Mouse (Mus musculus) cerebellum, adult 8-10 months (tissue): ENCODE measurements around the gene Tmcc2.

Experiments used
- DNase-seq: peaks from one replicate; pipeline ENCODE4 v3.0.0; 2022

Tmcc2 gene

GRCm38 (mm10) chr1:132311174-132311859, 79.8 kb downstream of the Tmcc2 start:
- DNase-seq, result no peak

GRCm38 (mm10) chr1:132310754-132311153, 80.3 kb downstream of the Tmcc2 start:
- no peak for DNase-seq

- no peak for DNase-seq
Observed at GRCm38 (mm10) chr1:132308674-132309073, 82.4 kb downstream of the Tmcc2 start.

- no peak for DNase-seq
Observed at GRCm38 (mm10) chr1:132307962-132308361, 83.1 kb downstream of the Tmcc2 start.

GRCm38 (mm10) chr1:132306808-132307207, 84.3 kb downstream of the Tmcc2 start:
- DNase-seq, result no peak
